Mouse (Mus musculus) CH12.LX (cell line): ENCODE results near the gene Apold1. TPM values are rescaled to one million over a fixed set of nuclear protein-coding genes. Genes with fewer than 3 reads are reported as not detected.

Experiments used
- DNase-seq: peaks from one replicate; pipeline ENCODE4 v3.0.0-alpha.2; 2013; ENCODE audit errors: extremely low read depth
- H3K27ac ChIP-seq: 2 replicates; pipeline ENCODE4 v1.5.1; 2012; ENCODE audit warnings: low read depth, mild to moderate bottlenecking, control low read depth, moderate library complexity; ENCODE audit not compliant: insufficient read depth
- H3K27me3 ChIP-seq: replicated peaks from 2 replicates; pipeline ENCODE3; 2012; ENCODE audit warnings: inconsistent platforms
- H3K36me3 ChIP-seq, 2 experiments: replicated peaks in 1 of 2; 2 replicates each; pipeline versions ENCODE3 to v1.6.1; 2012; ENCODE audit warnings: inconsistent platforms in 1 of 2, low read length in 1 of 2, mild to moderate bottlenecking in 1 of 2, mixed read lengths in 1 of 2, moderate library complexity in 1 of 2; ENCODE audit not compliant: control insufficient read depth in 1 of 2, insufficient read depth in 1 of 2
- H3K4me1 ChIP-seq, 2 experiments: 2 replicates each; pipeline ENCODE4 v1.6.1; 2012; ENCODE audit warnings: inconsistent platforms in 1 of 2, moderate library complexity in 1 of 2; ENCODE audit not compliant: insufficient read depth in 2 of 2, control insufficient read depth in 1 of 2
- H3K4me2 ChIP-seq: 2 replicates; pipeline ENCODE4 v1.6.1; 2012; ENCODE audit warnings: low read depth, mild to moderate bottlenecking, control low read depth; ENCODE audit not compliant: poor library complexity, insufficient read depth, severe bottlenecking
- H3K4me3 ChIP-seq, 3 experiments: fragments of 150-350 bp in 1 of 3; sonication (generic) in 1 of 3; replicated peaks in 1 of 3; 2 replicates each; pipeline versions ENCODE3 to v1.5.1; 2011 to 2012; ENCODE audit warnings: low read depth in 2 of 3, low read length in 2 of 3, mild to moderate bottlenecking in 2 of 3, moderate library complexity in 2 of 3, control low read depth in 1 of 3, improper control_type of control experiment in 1 of 3, inconsistent platforms in 1 of 3, mixed read lengths in 1 of 3; ENCODE audit not compliant: poor library complexity in 1 of 3
- H3K79me2 ChIP-seq: replicated peaks from 2 replicates; pipeline ENCODE4 v1.6.1; 2012; ENCODE audit warnings: mild to moderate bottlenecking, moderate library complexity; ENCODE audit not compliant: control insufficient read depth, poor library complexity, insufficient read depth, severe bottlenecking; ENCODE audit errors: extremely low read depth
- H3K9ac ChIP-seq: 2 replicates; pipeline ENCODE4 v1.6.1; 2012; ENCODE audit warnings: low read depth, mild to moderate bottlenecking, control low read depth, moderate library complexity; ENCODE audit not compliant: insufficient read depth
- H3K9me3 ChIP-seq: replicated peaks from 2 replicates; pipeline ENCODE3; 2012; ENCODE audit warnings: low read length, inconsistent platforms, mixed read lengths
- BHLHE40 ChIP-seq: IDR thresholded peaks from 2 replicates; pipeline ENCODE4 v1.6.1; 2011; ENCODE audit warnings: mild to moderate bottlenecking, low read depth, low read length, improper control_type of control experiment
- CTCF ChIP-seq, 2 experiments: IDR thresholded peaks in 1 of 2; conservative IDR thresholded peaks in 1 of 2; 2 replicates each; pipeline ENCODE4 v1.5.1; 2011 to 2012; ENCODE audit warnings: low read depth in 2 of 2, low read length in 2 of 2, improper control_type of control experiment in 1 of 2, inconsistent platforms in 1 of 2, mild to moderate bottlenecking in 1 of 2, moderate library complexity in 1 of 2
- E2F4 ChIP-seq: IDR thresholded peaks from 2 replicates; pipeline ENCODE4 v1.6.1; 2011; ENCODE audit warnings: low read depth, low read length, improper control_type of control experiment; ENCODE audit not compliant: insufficient replicate concordance
- ELF1 ChIP-seq: IDR thresholded peaks from 2 replicates; pipeline ENCODE4 v1.6.1; 2014; ENCODE audit warnings: low read depth, mild to moderate bottlenecking, inconsistent platforms, low read length, improper control_type of control experiment
- EP300 ChIP-seq: IDR thresholded peaks from 2 replicates; pipeline ENCODE4 v1.6.1; 2011; ENCODE audit warnings: low read length, improper control_type of control experiment
- ETS1 ChIP-seq: conservative IDR thresholded peaks from 2 replicates; pipeline ENCODE4 v1.6.1; 2012; ENCODE audit warnings: low read depth, mild to moderate bottlenecking, inconsistent platforms, low read length, improper control_type of control experiment, moderate library complexity
- HCFC1 ChIP-seq: IDR thresholded peaks from 2 replicates; pipeline ENCODE4 v1.6.1; 2012; ENCODE audit warnings: low read depth, mild to moderate bottlenecking, inconsistent platforms, low read length, improper control_type of control experiment
- IRF4 ChIP-seq: IDR thresholded peaks from 2 replicates; pipeline ENCODE4 v1.6.1; 2014; ENCODE audit warnings: low read depth, mild to moderate bottlenecking, inconsistent platforms, low read length, improper control_type of control experiment
- KAT2A ChIP-seq: IDR thresholded peaks from 2 replicates; pipeline ENCODE4 v1.6.1; 2012; ENCODE audit warnings: low read length, improper control_type of control experiment, inconsistent platforms; ENCODE audit not compliant: insufficient replicate concordance
- MAFK ChIP-seq: IDR thresholded peaks from 2 replicates; pipeline ENCODE4 v1.6.1; 2011; ENCODE audit warnings: low read length, improper control_type of control experiment; ENCODE audit not compliant: insufficient replicate concordance
- MAX ChIP-seq: IDR thresholded peaks from 2 replicates; pipeline ENCODE4 v1.6.1; 2011; ENCODE audit warnings: low read length, improper control_type of control experiment
- MEF2A ChIP-seq: IDR thresholded peaks from 2 replicates; pipeline ENCODE4 v1.6.1; 2014; ENCODE audit warnings: low read depth, mild to moderate bottlenecking, inconsistent platforms, low read length, improper control_type of control experiment, borderline replicate concordance
- NELFE ChIP-seq: IDR thresholded peaks from 2 replicates; pipeline ENCODE4 v1.6.1; 2011; ENCODE audit warnings: low read depth, low read length, improper control_type of control experiment
- PAX5 ChIP-seq: IDR thresholded peaks from 2 replicates; pipeline ENCODE4 v1.6.1; 2012; ENCODE audit warnings: low read length, inconsistent platforms, mixed read lengths
- POLR2A ChIP-seq: IDR thresholded peaks from 2 replicates; pipeline ENCODE4 v1.6.1; 2011; ENCODE audit warnings: low read depth, mild to moderate bottlenecking, improper control_type of control experiment, low read length
- POLR2AphosphoS2 ChIP-seq: IDR thresholded peaks from 2 replicates; pipeline ENCODE4 v1.6.1; 2011; ENCODE audit warnings: low read depth, low read length, improper control_type of control experiment
- RAD21 ChIP-seq: IDR thresholded peaks from 2 replicates; pipeline ENCODE4 v1.6.1; 2011; ENCODE audit warnings: low read depth, mild to moderate bottlenecking, low read length, improper control_type of control experiment, moderate library complexity
- SMC3 ChIP-seq: IDR thresholded peaks from 2 replicates; pipeline ENCODE4 v1.6.1; 2011; ENCODE audit warnings: low read depth, low read length, improper control_type of control experiment
- TBP ChIP-seq: conservative IDR thresholded peaks from 2 replicates; pipeline ENCODE4 v1.6.1; 2011; ENCODE audit warnings: low read depth, low read length, improper control_type of control experiment
- UBTF ChIP-seq: IDR thresholded peaks from 2 replicates; pipeline ENCODE4 v1.6.1; 2012; ENCODE audit warnings: low read depth, mild to moderate bottlenecking, inconsistent platforms, low read length, improper control_type of control experiment, moderate library complexity
- USF1 ChIP-seq: IDR thresholded peaks from 2 replicates; pipeline ENCODE4 v1.6.1; 2014; ENCODE audit warnings: low read depth, mild to moderate bottlenecking, inconsistent platforms, low read length, improper control_type of control experiment
- USF2 ChIP-seq: conservative IDR thresholded peaks from 2 replicates; pipeline ENCODE4 v1.6.1; 2011; ENCODE audit warnings: low read depth, low read length, improper control_type of control experiment
- ZMIZ1 ChIP-seq: IDR thresholded peaks from 2 replicates; pipeline ENCODE4 v1.6.1; 2012; ENCODE audit warnings: low read depth, mild to moderate bottlenecking, inconsistent platforms, low read length, improper control_type of control experiment
- dilution Hi-C: fragments of 300-500 bp; cut with MboI; formaldehyde crosslinking; loops from 2 replicates; pipeline ENCODE4 v1.14.3; 2020; ENCODE audit warnings: low sequenced_read_pairs; ENCODE audit not compliant: extremely low pct_unique_long_range_greater_than_20kb, extremely low pct_ligation_motif_present
- in situ Hi-C: fragments of 300-500 bp; cut with MboI; formaldehyde crosslinking; loops from 3 replicates; pipeline ENCODE4 v1.14.3; 2019; ENCODE audit warnings: low sequenced_read_pairs, low pct_ligation_motif_present, low pct_unique_long_range_greater_than_20kb, mixed read lengths
- polyA plus RNA-seq: library from polyadenylated mRNA; unstranded; fragments of >175 nt; gene quantifications from 2 replicates; pipeline ENCODE4 v1.2.1, GENCODE M21; 2012; ENCODE audit warnings: low read depth; ENCODE audit not compliant: insufficient read length
- total RNA-seq, 2 experiments: library from RNA; depleted of rRNA; stranded (reverse); fragments of 300-350 nt in 1 of 2; fragments of >200 nt in 1 of 2; gene quantifications; 2 replicates each; pipeline ENCODE4 v1.2.3; 2012 to 2014

Apold1 gene
- total and polyA plus RNA-seq, 3 experiments, result 1.0 to 3.1 (median 2.7) TPM

GRCm38 (mm10) chr6:135026232-135026631 is 44.7 kb downstream of the Apold1 start:
- Histone ChIP-seq H3K79me2 (no peaks in the 10 kb centered on the region), H3K27ac (no peak overlapping the region), H3K36me3 (peaks cover 31 to 41% of the 10 kb centered on the region in 2 experiments), H3K27me3 (no peaks in the 10 kb centered on the region), H3K4me1 (peaks cover 0 to 25% of the 10 kb centered on the region in 2 experiments; a peak in 2 of 4 replicates), H3K9me3 (no peaks in the 10 kb centered on the region), H3K4me3 (no peak overlapping the region), H3K4me2 (no peak overlapping the region), H3K9ac (no peak overlapping the region)
- in situ Hi-C loops (no loop called here), dilution Hi-C loops (no loop called here)
- TF ChIP-seq SMC3 (peak; percentile 68), HCFC1 (no peak), NELFE (no peak), KAT2A (no peak), POLR2AphosphoS2 (no peak), MAFK (no peak), PAX5 (no peak), EP300 (no peak), ELF1 (peak; percentile 7; the same call in 1 of the 2 replicates), USF1 (no peak), CTCF (conservative IDR thresholded peaks at IDR 0.05 in 1 of 2, IDR thresholded peaks at IDR 0.05 in 1 of 2; ENCODE audit: low read depth in 2 of 2, low read length in 2 of 2) (peak in 1 of 2 experiments; percentile 80; a peak in 3 of 4 replicates), IRF4 (no peak), RAD21 (peak; percentile 59), BHLHE40 (no peak), POLR2A (no peak)
- DNase-seq, result peak; percentile 56

GRCm38 (mm10) chr6:135026755-135027154 is 45.2 kb downstream of the Apold1 start:
- Histone ChIP-seq H3K4me3 (no peak overlapping the region), H3K36me3 (peaks cover 25 to 36% of the 10 kb centered on the region in 2 experiments), H3K9ac (no peak overlapping the region), H3K9me3 (no peaks in the 10 kb centered on the region), H3K27me3 (no peaks in the 10 kb centered on the region), H3K4me1 (peaks cover 0 to 25% of the 10 kb centered on the region in 2 experiments; a peak in 2 of 4 replicates), H3K79me2 (no peaks in the 10 kb centered on the region), H3K4me2 (no peak overlapping the region), H3K27ac (no peak overlapping the region)
- in situ Hi-C loops (no loop called here), dilution Hi-C loops (no loop called here)
- DNase-seq, result no peak
- no peak for TF ChIP-seq ETS1
- TF ChIP-seq MAX, result no peak
- TF ChIP-seq RAD21, result no peak
- no peak for TF ChIP-seq TBP
- no peak for TF ChIP-seq PAX5
- TF ChIP-seq POLR2AphosphoS2, result no peak
- no peak for TF ChIP-seq SMC3
- TF ChIP-seq ZMIZ1, result no peak
- no peak for TF ChIP-seq MEF2A
- TF ChIP-seq USF1, result no peak
- no peak for TF ChIP-seq USF2
- no peak for TF ChIP-seq E2F4
- no peak for TF ChIP-seq NELFE
- no peak for TF ChIP-seq ELF1
- TF ChIP-seq UBTF, result no peak
